Mouse (Mus musculus) stomach, embryonic 16.5 days (tissue): ENCODE data around the gene Stpg3. TPM values are rescaled to one million over a fixed set of nuclear protein-coding genes. Genes with fewer than 3 reads are reported as not detected.

Experiments used
- ATAC-seq: fragments of 200-750 bp; cut with Nextera tagmentation; 2 replicates; pipeline ENCODE4 v1.8.0; 2017; ENCODE audit warnings: moderate number of reproducible peaks, moderate TSS enrichment; ENCODE audit not compliant: insufficient read depth, low FRiP score
- H3K27ac ChIP-seq: fragments of 300-500 bp; sonication (generic); 2 replicates; pipeline ENCODE4 v1.5.1; 2014; ENCODE audit warnings: low read length
- H3K27me3 ChIP-seq: fragments of 300-500 bp; sonication (generic); 2 replicates; pipeline ENCODE4 v1.6.1; 2014; ENCODE audit warnings: low read length, control low read depth, mixed read lengths; ENCODE audit not compliant: control insufficient read depth, insufficient read depth
- H3K36me3 ChIP-seq: fragments of 300-500 bp; sonication (generic); 2 replicates; pipeline ENCODE4 v1.6.1; 2014; ENCODE audit warnings: low read length; ENCODE audit not compliant: control insufficient read depth, insufficient read depth
- H3K4me1 ChIP-seq: fragments of 300-500 bp; sonication (generic); 2 replicates; pipeline ENCODE4 v1.6.1; 2014; ENCODE audit warnings: low read length, control low read depth, mixed read lengths; ENCODE audit not compliant: control insufficient read depth, insufficient read depth
- H3K4me2 ChIP-seq: fragments of 300-500 bp; sonication (generic); 2 replicates; pipeline ENCODE4 v1.6.1; 2014; ENCODE audit warnings: low read depth, low read length, mixed read lengths
- H3K4me3 ChIP-seq: fragments of 300-500 bp; sonication (generic); replicated peaks from 2 replicates; pipeline ENCODE4 v1.5.1; 2014; ENCODE audit warnings: mild to moderate bottlenecking, low read length
- H3K9ac ChIP-seq: fragments of 300-500 bp; sonication (generic); 2 replicates; pipeline ENCODE4 v1.6.1; 2014; ENCODE audit warnings: low read length
- H3K9me3 ChIP-seq: fragments of 300-500 bp; sonication (generic); replicated peaks from 2 replicates; pipeline ENCODE4 v1.6.1; 2016; ENCODE audit warnings: low read length, control low read depth; ENCODE audit not compliant: control insufficient read depth
- WGBS: fragments of 180-500 bp; shearing (Covaris S2); extraction: QIAGEN DNeasy Blood & Tissue Kit; methylation state at CpG from one replicate; pipeline ENCODE4 v1.1.7; 2014; 5-methylcytosine and 5-hydroxymethylcytosine counted together
- polyA plus RNA-seq: library from polyadenylated mRNA; unstranded; fragments of >200 nt; fragmentation: Nextera tagmentation; extraction: Ambion mirVana; gene quantifications from 2 replicates; pipeline ENCODE4 v1.2.1, GENCODE M21; 2015

The Stpg3 gene
- polyA plus RNA-seq, 1 experiment from 2014 or later = 0.06 TPM

GRCm38 (mm10) chr2:25180973-25181890 lies 33.2 kb downstream of the Stpg3 start:
- ATAC-seq = peak; percentile 63
- H3K4me1 ChIP-seq = peaks cover 42% of the 10 kb centered on the region
- peak overlapping the region; percentile 76 for H3K9ac ChIP-seq
- no peaks in the 10 kb centered on the region for H3K36me3 ChIP-seq
- H3K27me3 ChIP-seq = peaks cover 30% of the 10 kb centered on the region
- H3K4me2 ChIP-seq = peak overlapping the region; percentile 85
- H3K27ac ChIP-seq = peak overlapping the region; percentile 92
- H3K9me3 ChIP-seq = no peaks in the 10 kb centered on the region
- H3K4me3 ChIP-seq = peak overlapping the region; percentile 60
- WGBS = under 1% methylated on average over 100 of the region's 100 CpGs

DNA sequence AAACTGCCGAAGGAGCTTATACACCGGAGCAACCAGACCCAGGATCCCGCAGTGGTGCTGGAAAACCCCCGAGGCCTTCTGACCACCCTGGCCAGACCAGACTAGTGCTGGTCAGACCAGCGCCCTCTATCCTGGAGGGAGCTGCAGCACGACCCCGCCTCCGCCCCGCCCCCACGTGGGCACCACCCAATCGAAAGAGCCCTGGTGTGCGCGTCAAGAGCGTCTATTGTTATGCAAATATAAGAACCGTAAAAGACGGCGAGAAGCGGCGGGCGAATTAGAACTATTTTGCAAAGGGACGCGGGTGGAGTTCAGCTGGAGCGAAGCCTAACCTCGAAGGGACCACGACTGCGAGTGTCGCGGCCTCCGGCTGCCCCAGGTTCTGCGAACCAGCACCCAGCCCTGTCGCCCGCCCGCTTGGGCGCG lies 33.9 kb downstream of the Stpg3 start, which contains the start of gene Nrarp:
Nrarp (plus strand) TSS at position 281 of the 426 bp plus-strand sequence.
- Histone ChIP-seq H3K4me3 (peak within 1 kb of the TSS; percentile 60), H3K4me2 (peak within 1 kb of the TSS; percentile 85), H3K36me3 (no peaks in the 10 kb centered on the region), H3K9me3 (no peaks in the 10 kb centered on the region), H3K4me1 (peaks cover 36% of the 10 kb centered on the region), H3K27ac (peak within 1 kb of the TSS; percentile 92), H3K27me3 (peaks cover 30% of the 10 kb centered on the region), H3K9ac (peak within 1 kb of the TSS; percentile 76)
- under 1% methylated on average over 35 of the region's 35 CpGs for WGBS
- peak; percentile 91 for ATAC-seq

GRCm38 (mm10) chr2:25179566-25180217 lies 34.7 kb downstream of the Stpg3 start:
- H3K4me3 ChIP-seq = peak overlapping the region; percentile 60
- 39% methylated on average over 15 of the region's 15 CpGs for WGBS
- peaks cover 25% of the 10 kb centered on the region for H3K27me3 ChIP-seq
- H3K4me1 ChIP-seq = peaks cover 32% of the 10 kb centered on the region
- H3K4me2 ChIP-seq = peak overlapping the region; percentile 85
- no peaks in the 10 kb centered on the region for H3K36me3 ChIP-seq
- no peak for ATAC-seq
- H3K9me3 ChIP-seq = no peaks in the 10 kb centered on the region
- peak overlapping the region; percentile 66 for H3K27ac ChIP-seq
- peak overlapping the region; percentile 54 for H3K9ac ChIP-seq

DNA sequence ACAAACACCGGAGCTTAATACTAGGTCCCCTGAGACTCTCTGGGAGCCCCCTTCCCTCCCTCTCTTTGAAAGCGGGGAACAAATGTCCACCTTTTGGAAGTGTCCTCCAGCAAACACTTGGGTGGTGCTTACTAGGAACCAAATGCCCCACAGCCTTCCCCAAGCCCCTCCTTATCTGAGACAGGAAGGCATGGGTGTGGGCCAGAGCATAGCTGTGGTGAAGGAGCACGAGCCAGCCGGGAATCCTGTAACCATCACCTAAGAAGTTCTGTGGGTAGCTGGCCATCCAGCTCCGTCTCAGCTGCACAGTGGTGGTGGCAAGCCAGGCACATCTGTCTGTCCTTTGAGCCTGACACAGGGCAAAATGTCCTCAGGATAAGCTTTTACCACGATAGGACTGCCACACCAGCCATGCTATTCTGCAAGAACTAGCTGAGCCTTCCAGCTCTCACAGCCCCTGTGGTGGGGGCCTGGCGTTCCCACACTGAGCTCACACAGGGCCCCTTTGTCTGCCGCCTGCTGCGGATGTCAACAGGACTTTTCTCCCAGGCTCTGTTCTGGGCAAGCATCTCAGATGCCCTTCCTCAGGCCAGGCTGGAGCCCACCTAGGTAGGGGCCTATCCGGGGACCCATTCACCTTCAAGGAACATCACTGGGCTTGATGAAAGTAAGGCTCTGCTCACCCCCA lies 36.0 kb downstream of the Stpg3 start:
- Histone ChIP-seq H3K4me2 (no peak overlapping the region), H3K9ac (no peak overlapping the region), H3K4me3 (no peak overlapping the region), H3K27me3 (peaks cover 18% of the 10 kb centered on the region), H3K9me3 (no peaks in the 10 kb centered on the region), H3K36me3 (no peaks in the 10 kb centered on the region), H3K4me1 (peaks cover 33% of the 10 kb centered on the region), H3K27ac (no peak overlapping the region)
- no peak for ATAC-seq
- 37% methylated on average over 10 of the region's 10 CpGs for WGBS

GRCm38 (mm10) chr2:25177685-25178084 lies 36.8 kb downstream of the Stpg3 start:
- no peak overlapping the region for H3K4me3 ChIP-seq
- H3K27ac ChIP-seq = peak overlapping the region; percentile 64
- H3K36me3 ChIP-seq = no peaks in the 10 kb centered on the region
- H3K4me1 ChIP-seq = peaks cover 36% of the 10 kb centered on the region
- H3K9me3 ChIP-seq = no peaks in the 10 kb centered on the region
- H3K4me2 ChIP-seq = peak overlapping the region; percentile 30; the same call in 1 of the 2 replicates
- peak overlapping the region; percentile 6; the same call in 1 of the 2 replicates for H3K9ac ChIP-seq
- peaks cover 12% of the 10 kb centered on the region for H3K27me3 ChIP-seq
- 10% methylated on average over 6 of the region's 6 CpGs for WGBS
- 0 out of 2 replicates have a peak, but pooled peaks have one; percentile 6 for ATAC-seq

DNA sequence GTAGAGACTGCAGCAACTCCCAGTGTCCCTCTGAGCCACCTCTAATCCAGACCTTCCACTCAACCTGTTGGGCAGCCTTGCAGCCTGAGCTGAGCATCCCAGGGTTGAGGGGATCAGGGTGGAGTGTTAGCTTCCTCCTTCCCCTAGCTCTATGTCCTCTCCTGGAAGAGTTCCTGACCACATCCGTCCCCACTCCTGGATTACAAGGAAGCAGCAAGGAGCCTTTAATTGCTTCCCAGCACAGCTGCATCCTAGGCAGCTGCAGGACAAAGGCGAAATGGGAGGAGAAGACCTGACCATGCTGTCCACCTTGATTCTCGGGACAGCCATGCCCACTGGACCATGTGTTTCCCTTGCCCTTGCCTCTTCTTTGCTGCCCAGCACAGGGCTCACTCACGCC lies 37.4 kb downstream of the Stpg3 start:
- H3K27ac ChIP-seq = peak overlapping the region; percentile 64
- H3K4me3 ChIP-seq = no peak overlapping the region
- H3K27me3 ChIP-seq = peaks cover 9% of the 10 kb centered on the region
- no peak for ATAC-seq
- 50% methylated on average over 4 of the region's 4 CpGs for WGBS
- peak overlapping the region; percentile 6; the same call in 1 of the 2 replicates for H3K9ac ChIP-seq
- H3K36me3 ChIP-seq = no peaks in the 10 kb centered on the region
- H3K4me2 ChIP-seq = peak overlapping the region; percentile 30; the same call in 1 of the 2 replicates
- H3K4me1 ChIP-seq = peaks cover 36% of the 10 kb centered on the region
- H3K9me3 ChIP-seq = no peaks in the 10 kb centered on the region

GRCm38 (mm10) chr2:25176573-25176972 lies 37.9 kb downstream of the Stpg3 start:
- no peak overlapping the region for H3K4me2 ChIP-seq
- 44% methylated on average over 6 of the region's 6 CpGs for WGBS

GRCm38 (mm10) chr2:25175690-25176078 lies 38.8 kb downstream of the Stpg3 start:
- H3K4me3 ChIP-seq = no peak overlapping the region
- 0 out of 2 replicates have a peak overlapping the region, but pooled peaks have one; percentile 4 for H3K9ac ChIP-seq
- H3K27me3 ChIP-seq = peaks cover 6% of the 10 kb centered on the region
- ATAC-seq = no peak
- H3K4me1 ChIP-seq = peaks cover 32% of the 10 kb centered on the region
- WGBS = 80% methylated on average over 4 of the region's 4 CpGs
- no peaks in the 10 kb centered on the region for H3K36me3 ChIP-seq
- no peak overlapping the region for H3K27ac ChIP-seq
- H3K9me3 ChIP-seq = no peaks in the 10 kb centered on the region
- no peak overlapping the region for H3K4me2 ChIP-seq

More at GRCm38 (mm10) chr2:25176573-25176972, 37.9 kb downstream of the Stpg3 start:
- Histone ChIP-seq H3K27me3 (peaks cover 9% of the 10 kb centered on the region), H3K9me3 (no peaks in the 10 kb centered on the region), H3K4me1 (peaks cover 36% of the 10 kb centered on the region), H3K36me3 (no peaks in the 10 kb centered on the region), H3K4me3 (no peak overlapping the region), H3K9ac (no peak overlapping the region), H3K27ac (peak overlapping the region; percentile 64)
- ATAC-seq = no peak
